Mouse (Mus musculus) telencephalon, adult 2 months (tissue): ENCODE measurements around the gene Nlrc3.
"Not testable (repeated sequence)": the region's sequence is repeated elsewhere in the genome, so short reads cannot be mapped to it uniquely, and the experiment has no call there.

ENCODE experiments used
- DNase-seq: peaks from one replicate; pipeline ENCODE4 v3.0.0-alpha.2; 2011; ENCODE audit warnings: low read depth, low spot score

Gene Nlrc3

DNA sequence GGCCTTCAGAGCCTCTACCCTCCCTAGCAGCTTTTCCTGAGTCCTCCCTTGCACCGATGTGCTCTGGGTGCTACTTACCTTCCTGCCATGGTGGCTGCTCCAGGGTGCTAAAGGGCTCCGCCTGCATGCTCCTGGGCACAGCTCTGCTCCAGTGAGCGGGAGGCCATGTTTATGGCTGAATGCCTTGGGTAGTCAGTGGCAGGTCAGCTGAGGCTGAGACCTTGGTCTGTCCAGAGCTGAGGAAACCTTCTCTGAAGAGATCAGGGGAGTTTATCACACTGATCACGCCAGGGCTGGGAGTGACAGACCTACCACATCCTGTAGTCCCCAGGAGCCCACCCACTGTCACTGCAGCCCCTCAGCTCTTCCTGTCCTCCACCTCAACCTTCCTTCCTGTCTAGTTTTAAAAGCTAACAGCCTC is at the start of gene Nlrc3:
Nlrc3 (minus strand) TSS at position 382 of the 421 bp plus-strand sequence.
- no peak for DNase-seq

DNA sequence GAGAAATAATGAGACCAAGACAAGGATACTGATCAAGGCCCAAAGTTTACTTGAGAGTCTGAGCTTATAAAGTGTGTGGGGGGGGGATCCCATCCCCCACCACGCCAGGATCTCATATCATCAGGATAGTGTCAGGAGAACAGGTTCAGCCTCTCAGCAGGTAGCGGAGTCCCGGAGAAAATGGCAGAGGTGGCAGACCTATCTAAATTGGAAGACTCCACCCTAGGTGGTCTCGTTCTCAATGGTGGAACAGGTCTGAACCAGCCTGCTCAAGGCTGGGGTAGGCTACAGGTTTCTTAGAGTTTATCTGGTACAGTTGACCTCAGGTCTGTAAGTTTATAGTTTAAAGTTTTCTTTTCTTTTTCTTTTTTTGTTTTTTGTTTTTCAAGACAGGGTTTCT is 46.3 kb upstream of the Nlrc3 start:
- no peak for DNase-seq

DNA sequence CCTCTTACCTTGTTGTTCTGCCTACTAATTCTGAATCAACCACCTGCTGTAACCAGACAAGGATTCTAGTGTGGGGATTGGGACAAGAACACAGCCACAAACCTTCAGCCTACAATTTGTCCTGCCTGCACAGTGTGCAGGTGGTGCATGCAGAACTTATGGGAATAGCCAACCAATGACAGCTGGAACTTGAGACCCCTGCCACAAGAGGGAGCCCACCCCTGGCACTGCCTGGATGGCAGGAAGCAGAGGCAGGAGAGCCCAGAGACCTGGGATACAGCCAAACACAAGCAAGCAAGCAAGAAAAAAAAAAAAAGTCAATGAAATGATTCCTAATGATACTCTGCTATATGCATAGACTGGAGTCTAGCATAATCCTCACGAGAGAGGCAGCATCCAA is 44.8 kb upstream of the Nlrc3 start:
- DNase-seq, result no peak

- DNase-seq, result not testable (repeated sequence)
Measured at GRCm38 (mm10) chr16:4017466-4017865, 41.0 kb upstream of the Nlrc3 start.

- not testable (repeated sequence) for DNase-seq
Measured at GRCm38 (mm10) chr16:4016786-4017185, 40.4 kb upstream of the Nlrc3 start.

- no peak for DNase-seq
Measured at GRCm38 (mm10) chr16:4014040-4014668, 37.7 kb upstream of the Nlrc3 start.

DNA sequence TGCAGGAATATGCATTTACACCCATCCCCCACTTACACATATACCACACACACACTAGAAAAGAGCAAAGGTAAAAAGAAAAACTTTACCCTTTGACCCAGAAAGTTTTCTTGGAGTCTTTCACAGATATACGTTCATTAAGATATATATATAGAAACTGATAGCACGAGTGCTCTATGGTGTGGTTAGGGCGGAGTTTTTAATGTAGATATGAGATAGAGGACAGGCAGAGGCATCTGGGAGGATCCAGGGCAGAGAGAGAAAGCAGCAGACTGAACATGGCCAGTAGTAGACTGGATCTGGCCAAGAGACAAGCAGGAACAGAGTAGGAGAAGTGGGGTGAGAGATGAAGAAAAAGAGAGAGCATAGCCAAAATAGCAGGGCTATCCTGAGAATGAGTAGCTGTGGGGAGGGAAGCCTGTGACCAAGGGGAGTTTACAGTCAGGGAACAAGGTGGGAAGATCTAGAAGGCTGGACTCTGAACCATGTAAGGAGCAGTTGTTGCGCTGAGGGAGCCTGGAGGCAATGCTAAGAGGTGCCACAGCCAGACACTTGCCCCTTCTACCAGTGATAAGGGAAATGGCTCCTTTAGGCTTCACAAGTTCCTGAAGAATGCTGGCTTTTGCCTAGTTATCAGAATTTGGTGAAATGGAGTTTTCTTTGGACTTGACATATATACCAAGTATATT is 36.6 kb upstream of the Nlrc3 start:
- DNase-seq, result no peak

DNA sequence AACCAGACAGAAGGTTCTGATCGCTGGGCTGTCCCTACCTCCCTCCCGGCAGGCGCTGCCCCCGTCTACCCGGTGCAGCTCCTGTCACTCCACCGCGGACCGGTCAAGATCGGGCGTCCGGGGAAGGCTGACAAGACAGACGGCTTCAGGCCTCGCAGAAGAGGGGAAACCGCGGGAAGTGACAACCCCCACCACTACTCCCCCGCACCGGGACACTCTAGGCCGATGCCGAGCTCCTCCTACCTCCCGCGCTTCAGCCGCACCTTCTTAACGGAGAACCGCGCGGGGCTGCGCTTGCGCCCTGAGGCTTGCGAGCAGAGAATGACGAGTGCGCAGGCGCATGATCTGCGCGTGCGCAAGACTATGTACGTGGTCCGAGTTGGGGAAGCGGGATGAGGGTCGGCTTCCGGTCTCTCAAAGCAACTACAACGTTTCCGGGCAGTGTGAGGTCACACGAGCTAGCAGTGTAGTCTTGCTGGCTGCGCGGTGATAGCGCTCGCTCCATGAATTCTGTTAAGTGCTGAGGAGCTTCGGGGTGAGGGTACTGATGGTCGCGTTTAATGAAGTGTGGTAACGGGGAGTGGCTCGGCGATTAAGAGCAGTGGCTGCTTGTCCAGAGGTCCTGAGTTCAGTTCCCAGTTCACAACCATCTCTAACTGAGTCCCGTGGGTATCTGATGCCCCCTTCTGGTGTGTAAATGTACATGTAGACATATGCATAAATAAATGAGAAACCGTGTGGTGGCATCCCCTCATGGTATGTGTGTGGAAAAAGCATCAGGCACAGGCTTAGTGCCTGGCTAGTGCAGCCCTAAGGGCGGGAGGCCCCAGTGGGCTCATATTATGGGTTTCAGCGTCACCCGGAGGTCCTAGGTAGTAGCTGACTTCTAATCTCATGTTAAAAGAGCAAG is 27.3 kb upstream of the Nlrc3 start, which contains the start of gene Slx4:
Slx4 (minus strand) TSS at position 282 of the 910 bp plus-strand sequence.
- DNase-seq, result peak; percentile 97

DNA sequence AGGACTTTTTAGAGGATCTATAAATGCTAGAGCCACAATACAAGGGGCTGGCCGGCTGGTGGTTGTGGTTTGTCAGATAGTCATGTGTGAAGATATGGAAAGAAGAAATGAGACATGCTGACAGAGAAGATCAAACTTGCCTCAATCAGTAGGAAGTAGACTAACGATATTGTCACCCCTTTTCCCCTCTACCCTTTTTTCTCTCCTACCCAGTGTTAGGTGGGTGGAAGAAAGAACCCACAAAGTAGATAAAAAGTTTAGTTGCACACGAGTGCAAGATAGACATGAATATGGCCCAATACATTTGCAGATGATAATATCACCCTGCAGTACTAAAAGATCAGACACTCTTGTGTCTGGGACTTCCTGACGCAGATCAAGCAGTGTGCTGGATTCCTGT is 12.0 kb upstream of the Nlrc3 start:
- no peak for DNase-seq

GRCm38 (mm10) chr16:3983146-3983700 is 6.8 kb upstream of the Nlrc3 start:
- no peak for DNase-seq

GRCm38 (mm10) chr16:3982173-3982572 is 5.7 kb upstream of the Nlrc3 start:
- DNase-seq, result no peak

GRCm38 (mm10) chr16:3976712-3977111 is 280 bp upstream of the Nlrc3 start:
- DNase-seq, result no peak

DNA sequence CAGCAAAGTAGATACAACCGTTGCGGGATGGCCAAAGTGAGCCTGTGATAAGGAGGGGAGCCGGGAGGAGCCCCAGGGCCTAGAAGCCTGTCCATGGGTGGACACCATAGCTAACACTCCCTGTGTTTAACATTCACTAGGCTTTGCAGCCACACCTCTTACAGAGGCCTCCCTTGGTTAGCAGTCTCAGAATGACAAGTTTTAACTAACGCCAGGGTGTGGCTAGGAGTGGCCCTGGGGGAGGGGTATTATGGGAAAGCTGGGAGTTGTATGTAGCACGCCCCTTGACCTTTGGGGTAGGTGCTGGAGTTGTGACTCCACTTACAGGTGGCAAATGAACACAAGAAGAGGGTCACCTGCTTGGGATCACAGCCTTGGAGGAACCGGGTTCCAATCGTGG is 774 bp downstream of the Nlrc3 start:
- no peak for DNase-seq

GRCm38 (mm10) chr16:3974456-3974855 is 2.0 kb downstream of the Nlrc3 start:
- DNase-seq, result not testable (repeated sequence)

DNA sequence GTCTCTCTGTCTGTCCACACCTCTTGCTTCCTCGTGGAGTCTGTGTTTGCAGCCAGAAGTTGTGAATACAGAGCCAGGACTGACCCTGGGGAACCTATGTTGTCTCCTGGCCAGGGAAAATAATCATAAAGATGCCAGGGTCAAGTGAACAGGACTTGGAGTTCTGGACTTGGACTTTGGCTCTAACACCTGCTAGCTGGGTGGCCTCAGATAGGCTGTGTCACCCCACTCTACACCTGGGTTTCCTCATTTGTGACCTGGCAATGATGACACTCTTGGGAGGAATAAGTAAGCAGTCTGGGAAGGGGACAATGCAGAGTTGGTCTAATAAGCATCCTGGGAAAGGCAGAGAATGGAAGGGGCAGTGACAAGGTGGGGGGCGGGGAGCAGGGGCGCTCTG is 10.9 kb downstream of the Nlrc3 start:
- DNase-seq, result no peak

GRCm38 (mm10) chr16:3964990-3965389 is 11.4 kb downstream of the Nlrc3 start:
- no peak for DNase-seq

DNA sequence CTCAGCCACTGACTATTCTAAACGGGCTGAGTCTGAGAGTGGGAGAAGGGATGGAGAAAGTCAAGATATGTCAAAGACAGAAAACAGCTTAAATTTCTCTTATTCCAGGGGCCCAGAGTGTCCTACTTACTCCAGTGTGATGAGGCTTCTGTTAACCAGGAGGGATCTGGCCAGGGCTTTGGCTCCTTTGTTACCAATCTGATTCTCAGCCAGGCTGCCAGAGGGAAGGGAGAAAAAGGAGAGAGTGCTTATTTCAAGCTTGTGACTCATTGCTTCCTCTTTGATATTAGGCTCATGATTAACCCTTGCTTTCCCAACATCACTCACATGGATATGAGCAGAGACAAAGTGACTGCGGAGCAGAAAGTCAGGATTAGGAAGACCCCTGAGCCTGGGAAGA is 17.2 kb downstream of the Nlrc3 start:
- no peak for DNase-seq

- peak; percentile 24 for DNase-seq
Measured at GRCm38 (mm10) chr16:3956369-3956768, 20.1 kb downstream of the Nlrc3 start.

GRCm38 (mm10) chr16:3951141-3951540 is 25.3 kb downstream of the Nlrc3 start:
- no peak for DNase-seq

DNA sequence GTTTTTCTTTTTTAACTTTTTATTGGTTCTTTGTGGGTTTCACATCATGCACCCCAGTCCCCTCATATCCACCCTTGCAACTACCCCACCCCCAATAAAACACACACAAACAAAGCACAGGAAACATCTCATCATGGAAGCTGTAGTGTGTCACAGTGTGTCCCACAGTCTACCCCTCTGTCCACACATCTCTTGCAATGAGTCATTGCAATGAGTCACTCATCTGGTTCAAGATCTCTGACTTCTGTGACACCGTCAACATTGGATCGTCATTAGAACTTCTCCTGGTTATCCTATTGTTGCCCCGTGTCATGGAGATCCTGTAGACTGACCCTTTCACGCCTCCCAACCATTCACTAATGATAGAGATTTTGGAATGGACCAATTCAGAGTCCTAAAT is 41.7 kb downstream of the Nlrc3 start:
- DNase-seq, result no peak

DNA sequence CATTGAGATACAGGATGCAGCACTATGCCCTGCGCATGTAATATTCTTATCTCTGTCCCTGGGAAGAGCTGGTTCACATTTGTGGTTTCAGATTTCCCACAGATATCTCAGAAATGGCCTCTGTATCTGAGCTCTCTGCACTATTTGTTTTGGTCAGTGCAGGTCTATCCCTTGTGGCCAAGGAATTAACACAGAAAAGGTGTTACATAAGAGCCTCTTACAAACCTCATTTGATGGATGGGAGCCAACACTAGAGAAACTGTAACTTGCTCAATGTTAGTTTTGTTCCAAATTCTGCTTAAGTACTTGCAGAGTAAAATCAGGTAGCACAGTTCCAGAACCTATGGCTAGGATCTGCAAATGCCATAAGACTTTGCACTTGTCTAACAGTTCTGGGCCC is 42.3 kb downstream of the Nlrc3 start:
- DNase-seq, result no peak

- DNase-seq, result no peak
Measured at GRCm38 (mm10) chr16:3933536-3933935, 42.9 kb downstream of the Nlrc3 start.
